Mouse (Mus musculus) retina, embryonic 14.5 days (tissue): ENCODE data around the gene Bptf.
"Not testable (repeated sequence)": the region's sequence is repeated elsewhere in the genome, so short reads cannot be mapped to it uniquely, and the experiment has no call there.

ENCODE experiments used
- DNase-seq: peaks from one replicate; pipeline ENCODE4 v3.0.0-alpha.2; 2015; ENCODE audit warnings: low spot score

The Bptf gene

DNA sequence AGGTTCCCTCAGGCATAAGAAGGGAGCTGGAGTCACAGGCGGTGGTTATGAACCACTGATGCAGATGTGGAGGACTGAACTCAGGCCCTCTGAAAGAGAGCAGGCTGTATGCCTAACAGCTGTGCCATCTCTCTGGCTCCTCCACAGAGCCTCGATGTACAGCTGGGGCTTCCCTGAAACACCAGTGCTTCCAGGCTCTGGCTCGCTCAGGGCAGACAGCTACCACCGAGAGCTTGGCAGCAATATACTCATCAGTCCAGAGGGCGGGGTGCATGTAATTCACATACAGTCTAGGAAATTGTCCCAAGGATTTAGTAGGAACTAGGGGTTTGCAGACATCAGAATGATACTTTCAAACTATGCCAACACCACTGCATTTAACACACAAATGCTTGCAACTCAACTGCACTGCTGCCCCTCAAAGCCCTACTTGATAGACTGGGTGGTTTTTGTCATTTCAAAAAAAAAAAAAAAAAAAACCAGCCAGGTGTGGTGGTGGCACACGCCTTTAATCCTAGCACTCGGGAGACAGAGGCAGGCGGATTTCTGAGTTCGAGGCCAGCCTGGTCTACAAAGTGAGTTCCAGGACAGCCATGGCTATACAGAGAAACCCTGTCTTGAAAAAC lies 145.8 kb downstream of the Bptf start:
- not testable (repeated sequence) for DNase-seq
